Mouse (Mus musculus) kidney, embryonic 16.5 days (tissue): ENCODE results near the gene Ephb2. TPM values are rescaled to one million over a fixed set of nuclear protein-coding genes. Genes with fewer than 3 reads are reported as not detected.

Source experiments
- ATAC-seq: fragments of 200-750 bp; cut with Nextera tagmentation; 2 replicates; pipeline ENCODE4 v1.8.0; 2017; ENCODE audit warnings: moderate TSS enrichment; ENCODE audit not compliant: low FRiP score, low TSS enrichment
- H3K27ac ChIP-seq: fragments of 300-500 bp; sonication (generic); 2 replicates; pipeline ENCODE4 v1.5.1; 2014; ENCODE audit warnings: low read length
- H3K27me3 ChIP-seq: fragments of 300-500 bp; sonication (generic); 2 replicates; pipeline ENCODE4 v1.6.1; 2014; ENCODE audit warnings: low read length, control low read depth, mixed read lengths; ENCODE audit not compliant: insufficient read depth
- H3K36me3 ChIP-seq: fragments of 300-500 bp; sonication (generic); 2 replicates; pipeline ENCODE4 v1.6.1; 2014; ENCODE audit warnings: low read length, control low read depth, mixed read lengths; ENCODE audit not compliant: insufficient read depth
- H3K4me1 ChIP-seq: fragments of 300-500 bp; sonication (generic); 2 replicates; pipeline ENCODE4 v1.6.1; 2014; ENCODE audit warnings: low read length, control low read depth, mixed read lengths; ENCODE audit not compliant: insufficient read depth
- H3K4me2 ChIP-seq: fragments of 300-500 bp; sonication (generic); replicated peaks from 2 replicates; pipeline ENCODE4 v1.6.1; 2014; ENCODE audit warnings: low read depth, low read length
- H3K4me3 ChIP-seq: fragments of 300-500 bp; sonication (generic); 2 replicates; pipeline ENCODE4 v1.5.1; 2014; ENCODE audit warnings: mild to moderate bottlenecking, low read length
- H3K9ac ChIP-seq: fragments of 300-500 bp; sonication (generic); replicated peaks from 2 replicates; pipeline ENCODE4 v1.6.1; 2014; ENCODE audit warnings: low read length
- H3K9me3 ChIP-seq: fragments of 300-500 bp; sonication (generic); 2 replicates; pipeline ENCODE4 v1.6.1; 2016; ENCODE audit warnings: low read length, control low read depth
- WGBS: fragments of 180-500 bp; shearing (Covaris S2); extraction: QIAGEN DNeasy Blood & Tissue Kit; methylation state at CpG from one replicate; pipeline ENCODE4 v1.1.7; 2014; 5-methylcytosine and 5-hydroxymethylcytosine counted together
- polyA plus RNA-seq: library from polyadenylated mRNA; unstranded; fragments of >200 nt; fragmentation: Nextera tagmentation; extraction: Ambion mirVana; gene quantifications from 2 replicates; pipeline ENCODE4 v1.2.1, GENCODE M21; 2015

Ephb2 gene
- polyA plus RNA-seq, 1 experiment from 2014 or later = 3.6 TPM

- Histone ChIP-seq H3K4me3 (no peak overlapping the region), H3K4me2 (no peak overlapping the region), H3K36me3 (no peaks in the 10 kb centered on the region), H3K27ac (no peak overlapping the region), H3K27me3 (no peaks in the 10 kb centered on the region), H3K9me3 (no peaks in the 10 kb centered on the region), H3K4me1 (peaks cover 55% of the 10 kb centered on the region), H3K9ac (no peak overlapping the region)
- ATAC-seq = no peak
- 79% methylated on average over 1 of the region's 1 CpGs for WGBS
These were observed 89.3 kb downstream of the Ephb2 start for GRCm38 (mm10) chr4:136746516-136746915.

DNA sequence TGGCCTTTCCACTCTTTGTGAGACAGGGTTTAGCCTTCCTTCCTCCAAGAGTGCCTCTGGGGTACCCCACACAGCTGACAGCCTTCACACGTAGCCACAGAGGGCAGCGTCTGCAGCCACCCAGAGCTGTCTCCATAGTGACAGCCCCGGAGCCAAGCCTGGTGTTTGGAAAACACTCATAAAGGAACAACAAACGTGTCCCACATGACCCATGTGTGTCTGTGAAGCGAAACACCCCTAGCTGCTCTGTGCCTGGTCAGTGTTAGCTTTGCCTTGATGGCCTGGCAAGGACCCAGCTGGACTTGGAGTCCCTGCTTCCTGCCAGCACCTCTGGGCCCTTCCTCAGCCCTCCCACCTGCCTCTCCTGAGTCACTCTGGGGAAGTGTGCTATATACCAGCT lies 93.1 kb downstream of the Ephb2 start:
- Histone ChIP-seq H3K27ac (peak overlapping the region; percentile 65), H3K4me2 (no peak overlapping the region), H3K36me3 (no peaks in the 10 kb centered on the region), H3K27me3 (no peaks in the 10 kb centered on the region), H3K9ac (peak overlapping the region; percentile 36; the same call in 1 of the 2 replicates), H3K4me1 (peaks cover 54% of the 10 kb centered on the region), H3K9me3 (no peaks in the 10 kb centered on the region), H3K4me3 (no peak overlapping the region)
- 3% methylated on average over 5 of the region's 5 CpGs for WGBS
- ATAC-seq = peak; percentile 70

GRCm38 (mm10) chr4:136741840-136742239 lies 93.9 kb downstream of the Ephb2 start:
- H3K27ac ChIP-seq = peak overlapping the region; percentile 65
- no peaks in the 10 kb centered on the region for H3K9me3 ChIP-seq
- no peak overlapping the region for H3K9ac ChIP-seq
- 70% methylated on average over 14 of the region's 14 CpGs for WGBS
- H3K27me3 ChIP-seq = no peaks in the 10 kb centered on the region
- peaks cover 58% of the 10 kb centered on the region for H3K4me1 ChIP-seq
- H3K4me2 ChIP-seq = no peak overlapping the region
- no peak overlapping the region for H3K4me3 ChIP-seq
- no peak for ATAC-seq
- H3K36me3 ChIP-seq = no peaks in the 10 kb centered on the region

DNA sequence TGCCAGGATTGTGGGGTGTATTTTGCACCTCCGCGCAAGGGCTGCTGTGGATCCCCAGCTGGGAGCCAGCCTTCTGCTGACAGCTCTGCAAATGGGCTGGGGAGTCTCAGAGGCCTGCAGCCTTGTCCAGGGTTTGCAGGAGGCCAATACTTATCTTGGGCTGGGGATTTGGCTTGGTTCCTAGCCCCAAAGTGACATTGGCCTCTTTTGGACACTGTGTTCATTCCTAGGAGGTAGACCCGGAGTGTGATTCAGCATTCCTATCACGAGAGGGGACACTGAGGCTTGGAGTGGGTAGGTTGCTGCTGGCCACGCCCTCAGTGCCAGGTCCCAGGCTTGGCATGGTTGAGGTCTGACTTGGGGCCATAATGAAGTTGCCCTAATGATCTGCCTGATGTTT lies 94.8 kb downstream of the Ephb2 start:
- ATAC-seq = no peak
- no peak overlapping the region for H3K9ac ChIP-seq
- no peak overlapping the region for H3K27ac ChIP-seq
- no peaks in the 10 kb centered on the region for H3K9me3 ChIP-seq
- H3K4me1 ChIP-seq = peaks cover 62% of the 10 kb centered on the region
- no peak overlapping the region for H3K4me3 ChIP-seq
- no peaks in the 10 kb centered on the region for H3K27me3 ChIP-seq
- 81% methylated on average over 5 of the region's 5 CpGs for WGBS
- H3K4me2 ChIP-seq = no peak overlapping the region
- H3K36me3 ChIP-seq = no peaks in the 10 kb centered on the region

GRCm38 (mm10) chr4:136739189-136739588 lies 96.6 kb downstream of the Ephb2 start:
- no peaks in the 10 kb centered on the region for H3K27me3 ChIP-seq
- H3K9me3 ChIP-seq = no peaks in the 10 kb centered on the region
- no peak overlapping the region for H3K9ac ChIP-seq
- peaks cover 67% of the 10 kb centered on the region for H3K4me1 ChIP-seq
- H3K4me3 ChIP-seq = no peak overlapping the region
- H3K4me2 ChIP-seq = no peak overlapping the region
- no peaks in the 10 kb centered on the region for H3K36me3 ChIP-seq
- H3K27ac ChIP-seq = no peak overlapping the region
- WGBS = 15% methylated on average over 11 of the region's 11 CpGs
- ATAC-seq = no peak

GRCm38 (mm10) chr4:136738291-136738690 lies 97.5 kb downstream of the Ephb2 start:
- WGBS = 69% methylated on average over 3 of the region's 3 CpGs
- no peaks in the 10 kb centered on the region for H3K27me3 ChIP-seq
- no peaks in the 10 kb centered on the region for H3K36me3 ChIP-seq
- no peak overlapping the region for H3K27ac ChIP-seq
- peaks cover 68% of the 10 kb centered on the region for H3K4me1 ChIP-seq
- no peak overlapping the region for H3K4me2 ChIP-seq
- H3K9me3 ChIP-seq = no peaks in the 10 kb centered on the region
- ATAC-seq = no peak
- H3K9ac ChIP-seq = no peak overlapping the region
- no peak overlapping the region for H3K4me3 ChIP-seq

DNA sequence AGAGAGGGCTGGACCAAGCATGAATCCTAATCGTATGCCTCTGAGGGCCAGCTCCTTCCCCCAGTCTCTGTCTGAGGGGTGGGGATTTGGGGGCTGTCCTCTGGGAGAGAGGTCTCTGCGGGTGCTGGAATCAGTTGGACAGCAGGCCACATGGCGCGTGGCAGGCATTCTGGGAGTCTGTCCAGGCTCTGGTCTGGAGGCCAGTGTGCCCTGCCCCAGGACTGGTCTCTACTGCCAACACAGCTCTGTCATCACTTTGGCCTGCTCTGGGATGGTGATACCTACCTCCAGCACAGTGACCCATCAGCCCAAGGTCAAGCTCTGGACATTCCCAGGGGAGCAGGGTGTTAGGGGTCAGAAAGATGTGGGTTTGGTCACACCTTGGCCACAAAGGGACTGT lies 99.9 kb downstream of the Ephb2 start:
- H3K4me3 ChIP-seq = no peak overlapping the region
- ATAC-seq = no peak
- H3K4me2 ChIP-seq = no peak overlapping the region
- H3K27me3 ChIP-seq = no peaks in the 10 kb centered on the region
- H3K27ac ChIP-seq = no peak overlapping the region
- no peak overlapping the region for H3K9ac ChIP-seq
- no peaks in the 10 kb centered on the region for H3K9me3 ChIP-seq
- H3K36me3 ChIP-seq = no peaks in the 10 kb centered on the region
- 36% methylated on average over 4 of the region's 4 CpGs for WGBS
- peaks cover 75% of the 10 kb centered on the region for H3K4me1 ChIP-seq

- 63% methylated on average over 15 of the region's 15 CpGs for WGBS
- peak overlapping the region; percentile 9; the same call in 1 of the 2 replicates for H3K9ac ChIP-seq
- H3K4me1 ChIP-seq = peaks cover 71% of the 10 kb centered on the region
These were observed 101.5 kb downstream of the Ephb2 start for GRCm38 (mm10) chr4:136734210-136734803.

GRCm38 (mm10) chr4:136733217-136733865 lies 102.4 kb downstream of the Ephb2 start:
- peaks cover 62% of the 10 kb centered on the region for H3K4me1 ChIP-seq
- no peaks in the 10 kb centered on the region for H3K9me3 ChIP-seq
- H3K9ac ChIP-seq = 0 out of 2 replicates have a peak overlapping the region, but pooled peaks have one; percentile 40
- H3K4me2 ChIP-seq = no peak overlapping the region
- ATAC-seq = no peak
- no peaks in the 10 kb centered on the region for H3K27me3 ChIP-seq
- WGBS = 40% methylated on average over 11 of the region's 11 CpGs
- no peaks in the 10 kb centered on the region for H3K36me3 ChIP-seq
- H3K4me3 ChIP-seq = no peak overlapping the region
- peak overlapping the region; percentile 90 for H3K27ac ChIP-seq

More at GRCm38 (mm10) chr4:136734210-136734803, 101.5 kb downstream of the Ephb2 start:
- H3K27ac ChIP-seq = no peak overlapping the region
- H3K4me3 ChIP-seq = no peak overlapping the region
- no peak overlapping the region for H3K4me2 ChIP-seq
- H3K9me3 ChIP-seq = no peaks in the 10 kb centered on the region
- no peaks in the 10 kb centered on the region for H3K27me3 ChIP-seq
- ATAC-seq = no peak
- no peaks in the 10 kb centered on the region for H3K36me3 ChIP-seq

DNA sequence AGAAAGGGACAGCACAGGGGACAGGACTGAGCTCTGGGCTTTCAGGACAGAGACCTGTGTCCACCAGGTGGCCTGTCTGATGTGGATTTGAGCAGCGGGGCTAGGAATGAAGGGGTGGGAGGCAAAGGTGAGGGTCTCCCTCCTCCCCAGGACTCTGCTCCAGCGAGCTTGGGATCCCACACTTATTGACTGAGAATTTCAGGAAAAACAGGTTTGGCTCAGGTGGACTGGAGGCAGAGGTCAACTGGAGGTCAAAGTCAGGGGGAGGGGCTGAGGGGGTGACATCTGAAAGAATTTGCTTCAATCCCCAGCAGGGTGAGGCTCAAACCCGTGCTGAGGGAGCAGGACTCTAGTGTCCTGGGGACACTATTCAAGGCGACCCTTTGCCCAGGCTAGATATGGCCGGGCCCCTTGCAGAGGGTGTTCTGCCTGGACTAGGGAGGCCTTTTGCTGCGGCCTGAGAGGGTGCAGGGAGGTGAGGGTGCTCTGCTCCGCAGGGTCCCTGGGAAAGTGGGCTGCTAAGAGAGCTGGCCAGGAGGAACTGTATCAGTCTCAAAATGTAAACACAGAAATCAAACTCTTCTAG lies 103.2 kb downstream of the Ephb2 start:
- Histone ChIP-seq H3K4me2 (no peak overlapping the region), H3K27me3 (no peaks in the 10 kb centered on the region), H3K4me1 (peaks cover 59% of the 10 kb centered on the region), H3K9ac (peak overlapping the region; percentile 45; the same call in 1 of the 2 replicates), H3K36me3 (no peaks in the 10 kb centered on the region), H3K27ac (peak overlapping the region; percentile 90), H3K4me3 (no peak overlapping the region), H3K9me3 (no peaks in the 10 kb centered on the region)
- ATAC-seq = peak; percentile 50
- 39% methylated on average over 7 of the region's 7 CpGs for WGBS
